Mouse (Mus musculus): ENCODE measurements around the gene Tmem266. TPM values are rescaled to one million over a fixed set of nuclear protein-coding genes. Genes with fewer than 3 reads are reported as not detected.

The Tmem266 gene
- total RNA-seq, 2 experiments from 2014 or later: not detected

- ATAC-seq (replicated peaks; ENCODE audit: poor library complexity): peak; percentile 69
These were observed 65.4 kb downstream of the Tmem266 start for GRCm38 (mm10) chr9:55391909-55392658.

GRCm38 (mm10) chr9:55395650-55396049 is 68.9 kb downstream of the Tmem266 start:
- peak; percentile 86 for ATAC-seq (replicated peaks; ENCODE audit: poor library complexity)

GRCm38 (mm10) chr9:55398985-55399554 is 72.4 kb downstream of the Tmem266 start:
- no peak for ATAC-seq (replicated peaks; ENCODE audit: poor library complexity)

GRCm38 (mm10) chr9:55402276-55402675 is 75.6 kb downstream of the Tmem266 start:
- ATAC-seq (replicated peaks; ENCODE audit: poor library complexity): no peak

- ATAC-seq (replicated peaks; ENCODE audit: poor library complexity): no peak
These were observed 77.5 kb downstream of the Tmem266 start for GRCm38 (mm10) chr9:55404256-55404655.

- ATAC-seq (replicated peaks; ENCODE audit: poor library complexity): no peak
These were observed 78.4 kb downstream of the Tmem266 start for GRCm38 (mm10) chr9:55404976-55405702.

- ATAC-seq (replicated peaks; ENCODE audit: poor library complexity): no peak
These were observed 80.1 kb downstream of the Tmem266 start for GRCm38 (mm10) chr9:55406773-55407172.

GRCm38 (mm10) chr9:55408851-55409250 is 82.1 kb downstream of the Tmem266 start:
- no peak for ATAC-seq (replicated peaks; ENCODE audit: poor library complexity)

- ATAC-seq (replicated peaks; ENCODE audit: poor library complexity): 0 out of 2 replicates have a peak, but pooled peaks have one; percentile 50
These were observed 83.1 kb downstream of the Tmem266 start for GRCm38 (mm10) chr9:55409833-55410232.

GRCm38 (mm10) chr9:55410430-55410829 is 83.7 kb downstream of the Tmem266 start:
- ATAC-seq (replicated peaks; ENCODE audit: poor library complexity): no peak

GRCm38 (mm10) chr9:55411154-55411553 is 84.4 kb downstream of the Tmem266 start:
- ATAC-seq (replicated peaks; ENCODE audit: poor library complexity): no peak

GRCm38 (mm10) chr9:55421786-55422185 is 95.1 kb downstream of the Tmem266 start:
- no peak for ATAC-seq (replicated peaks; ENCODE audit: poor library complexity)

GRCm38 (mm10) chr9:55423451-55424424 is 97.0 kb downstream of the Tmem266 start:
- no peak for ATAC-seq (replicated peaks; ENCODE audit: poor library complexity)

GRCm38 (mm10) chr9:55425271-55425810 is 98.6 kb downstream of the Tmem266 start:
- no peak for ATAC-seq (replicated peaks; ENCODE audit: poor library complexity)

- peak; percentile 99 for ATAC-seq (replicated peaks; ENCODE audit: poor library complexity)
These were observed 102.7 kb downstream of the Tmem266 start for GRCm38 (mm10) chr9:55429242-55429975.

- no peak for ATAC-seq (replicated peaks; ENCODE audit: poor library complexity)
These were observed 103.4 kb downstream of the Tmem266 start for GRCm38 (mm10) chr9:55430133-55430532.

- no peak for ATAC-seq (replicated peaks; ENCODE audit: poor library complexity)
These were observed 105.9 kb downstream of the Tmem266 start for GRCm38 (mm10) chr9:55432306-55433289.

- no peak for ATAC-seq (replicated peaks; ENCODE audit: poor library complexity)
These were observed 107.2 kb downstream of the Tmem266 start for GRCm38 (mm10) chr9:55433875-55434274.

All from megakaryocyte progenitor cell, adult 5-6 weeks (primary cell).